Mouse (Mus musculus) kidney, adult 2 months (tissue): ENCODE data around the gene Rad51b. TPM values are rescaled to one million over a fixed set of nuclear protein-coding genes. Genes with fewer than 3 reads are reported as not detected.

Experiments
- DNase-seq: peaks from one replicate; pipeline ENCODE4 v3.0.0; 2021
- H3K27ac ChIP-seq: fragments of 200-500 bp; 2 replicates; pipeline ENCODE4 v1.5.1; 2012; ENCODE audit warnings: low read depth, low read length, control low read depth, inconsistent platforms; ENCODE audit not compliant: insufficient read depth
- H3K27me3 ChIP-seq: fragments of 200-500 bp; replicated peaks from 2 replicates; pipeline ENCODE4 v1.6.1; 2012; ENCODE audit warnings: mild to moderate bottlenecking, moderate library complexity, low read length, inconsistent platforms; ENCODE audit not compliant: control insufficient read depth, insufficient read depth
- H3K36me3 ChIP-seq: fragments of 200-500 bp; 2 replicates; pipeline ENCODE4 v1.6.1; 2012; ENCODE audit warnings: mild to moderate bottlenecking, moderate library complexity, low read length, inconsistent platforms; ENCODE audit not compliant: control insufficient read depth, insufficient read depth
- H3K4me1 ChIP-seq: fragments of 200-500 bp; 2 replicates; pipeline ENCODE4 v1.6.1; 2011; ENCODE audit warnings: low read length; ENCODE audit not compliant: control insufficient read depth, insufficient read depth
- H3K4me3 ChIP-seq: fragments of 200-500 bp; 2 replicates; pipeline ENCODE4 v1.5.1; 2011; ENCODE audit warnings: mild to moderate bottlenecking, low read depth, low read length, control low read depth; ENCODE audit not compliant: insufficient read depth
- CTCF ChIP-seq: fragments of 200-500 bp; conservative IDR thresholded peaks from 2 replicates; pipeline ENCODE4 v1.5.1; 2011; ENCODE audit warnings: low read depth, mild to moderate bottlenecking, control low read depth, low read length, moderate library complexity, mixed read lengths; ENCODE audit not compliant: insufficient read depth, insufficient read length
- POLR2A ChIP-seq: fragments of 200-500 bp; IDR thresholded peaks from one replicate; pipeline ENCODE4 v1.6.1; 2011; ENCODE audit warnings: low read depth, low read length, control low read depth
- WGBS: fragments of 180-500 bp; shearing (Covaris S2); methylation state at CpG from one replicate; pipeline ENCODE4 v1.1.7; 2018; 5-methylcytosine and 5-hydroxymethylcytosine counted together
- polyA plus RNA-seq: library from polyadenylated mRNA; depleted of rRNA; stranded (reverse); fragments of >200 nt; gene quantifications from 2 replicates; pipeline ENCODE4 v1.2.3, GENCODE M21; 2012

Rad51b gene
- polyA plus RNA-seq, 1 experiment = 0.14 TPM

GRCm38 (mm10) chr12:79752189-79752588 lies 455.1 kb downstream of the Rad51b start:
- Histone ChIP-seq H3K27me3 (no peaks in the 10 kb centered on the region), H3K4me1 (peaks cover 10% of the 10 kb centered on the region; the same call in 1 of the 2 replicates), H3K4me3 (no peak overlapping the region), H3K36me3 (no peaks in the 10 kb centered on the region), H3K27ac (0 out of 2 replicates have a peak overlapping the region, but pooled peaks have one; percentile 11)
- WGBS = 58% methylated on average over 5 of the region's 5 CpGs
- TF ChIP-seq CTCF (no peak), POLR2A (no peak)
- DNase-seq = peak; percentile 51

GRCm38 (mm10) chr12:79755617-79756016 lies 458.5 kb downstream of the Rad51b start:
- WGBS = 73% methylated on average over 4 of the region's 4 CpGs

GRCm38 (mm10) chr12:79756352-79756751 lies 459.3 kb downstream of the Rad51b start:
- no peak overlapping the region for H3K27ac ChIP-seq
- WGBS = 57% methylated on average over 5 of the region's 5 CpGs
- DNase-seq = peak; percentile 61
- H3K4me3 ChIP-seq = no peak overlapping the region
- peaks cover 15% of the 10 kb centered on the region for H3K4me1 ChIP-seq
- H3K36me3 ChIP-seq = no peaks in the 10 kb centered on the region
- H3K27me3 ChIP-seq = no peaks in the 10 kb centered on the region
- no peak for TF ChIP-seq CTCF
- no peak for TF ChIP-seq POLR2A

More at GRCm38 (mm10) chr12:79755617-79756016, 458.5 kb downstream of the Rad51b start:
- Histone ChIP-seq H3K27me3 (no peaks in the 10 kb centered on the region), H3K4me1 (peaks cover 15% of the 10 kb centered on the region), H3K27ac (no peak overlapping the region), H3K36me3 (no peaks in the 10 kb centered on the region), H3K4me3 (no peak overlapping the region)
- DNase-seq = no peak
- no peak for TF ChIP-seq POLR2A

GRCm38 (mm10) chr12:79757775-79758174 lies 460.7 kb downstream of the Rad51b start:
- H3K4me1 ChIP-seq = peaks cover 15% of the 10 kb centered on the region
- no peaks in the 10 kb centered on the region for H3K36me3 ChIP-seq
- 78% methylated on average over 4 of the region's 4 CpGs for WGBS
- no peak for DNase-seq
- no peaks in the 10 kb centered on the region for H3K27me3 ChIP-seq
- TF ChIP-seq POLR2A (no peak), CTCF (no peak)
- H3K4me3 ChIP-seq = no peak overlapping the region
- H3K27ac ChIP-seq = no peak overlapping the region

- Histone ChIP-seq H3K27me3 (no peaks in the 10 kb centered on the region), H3K4me1 (peaks cover 15% of the 10 kb centered on the region), H3K27ac (peak overlapping the region; percentile 35), H3K36me3 (no peaks in the 10 kb centered on the region), H3K4me3 (no peak overlapping the region)
- DNase-seq = peak; percentile 78
- 45% methylated on average over 8 of the region's 8 CpGs for WGBS
- TF ChIP-seq POLR2A (no peak), CTCF (no peak)
Measured at GRCm38 (mm10) chr12:79759180-79759902, 462.3 kb downstream of the Rad51b start.

- Histone ChIP-seq H3K36me3 (no peaks in the 10 kb centered on the region), H3K27me3 (no peaks in the 10 kb centered on the region), H3K4me3 (no peak overlapping the region), H3K27ac (no peak overlapping the region), H3K4me1 (peaks cover 15% of the 10 kb centered on the region)
- 83% methylated on average over 2 of the region's 2 CpGs for WGBS
- DNase-seq = no peak
- TF ChIP-seq CTCF (no peak), POLR2A (no peak)
Measured at GRCm38 (mm10) chr12:79761217-79761616, 464.1 kb downstream of the Rad51b start.

- Histone ChIP-seq H3K36me3 (no peaks in the 10 kb centered on the region), H3K27me3 (no peaks in the 10 kb centered on the region), H3K4me1 (peaks cover 15% of the 10 kb centered on the region), H3K27ac (peak overlapping the region; percentile 5; the same call in 1 of the 2 replicates), H3K4me3 (no peak overlapping the region)
- 64% methylated on average over 2 of the region's 2 CpGs for WGBS
- DNase-seq = no peak
- TF ChIP-seq POLR2A = no peak
- no peak for TF ChIP-seq CTCF
Measured at GRCm38 (mm10) chr12:79762087-79762486, 465.0 kb downstream of the Rad51b start.
